Mouse (Mus musculus): ENCODE data around the gene Vil1. TPM values are rescaled to one million over a fixed set of nuclear protein-coding genes. Genes with fewer than 3 reads are reported as not detected.

Vil1 gene
- polyA plus RNA-seq, 1 experiment, result not detected

- H3K4me3 ChIP-seq (replicated peaks; ENCODE audit: control insufficient read depth, low read depth, low read length), result no peak overlapping the region
- TF ChIP-seq CTCF (IDR thresholded peaks at IDR 0.05; ENCODE audit: control insufficient read depth, insufficient read depth, low read length) (no peak), POLR2A (IDR thresholded peaks at IDR 0.05; ENCODE audit: borderline replicate concordance, control insufficient read depth, low read depth, low read length) (no peak)
- no peak overlapping the region for H3K27ac ChIP-seq (ENCODE audit: control insufficient read depth, insufficient read depth, low read depth, low read length, poor library complexity)
- WGBS, result 56% methylated on average over 5 of the region's 5 CpGs
- H3K4me1 ChIP-seq (ENCODE audit: control insufficient read depth, insufficient read depth, low read length), result peaks cover 2% of the 10 kb centered on the region; the same call in 1 of the 2 replicates
These were observed 25.4 kb downstream of the Vil1 start for GRCm38 (mm10) chr1:74434596-74434995.

- H3K4me3 ChIP-seq (replicated peaks; ENCODE audit: control insufficient read depth, low read depth, low read length), result no peak overlapping the region
- WGBS, result 11% methylated on average over 6 of the region's 6 CpGs
- peaks cover 2% of the 10 kb centered on the region; the same call in 1 of the 2 replicates for H3K4me1 ChIP-seq (ENCODE audit: control insufficient read depth, insufficient read depth, low read length)
- H3K27ac ChIP-seq (ENCODE audit: control insufficient read depth, insufficient read depth, low read depth, low read length, poor library complexity), result no peak overlapping the region
- no peak for TF ChIP-seq CTCF (IDR thresholded peaks at IDR 0.05; ENCODE audit: control insufficient read depth, insufficient read depth, low read length)
- no peak for TF ChIP-seq POLR2A (IDR thresholded peaks at IDR 0.05; ENCODE audit: borderline replicate concordance, control insufficient read depth, low read depth, low read length)
These were observed 26.4 kb downstream of the Vil1 start for GRCm38 (mm10) chr1:74435563-74435962.

- TF ChIP-seq POLR2A (IDR thresholded peaks at IDR 0.05; ENCODE audit: borderline replicate concordance, control insufficient read depth, low read depth, low read length) (no peak), CTCF (IDR thresholded peaks at IDR 0.05; ENCODE audit: control insufficient read depth, insufficient read depth, low read length) (no peak)
- H3K27ac ChIP-seq (ENCODE audit: control insufficient read depth, insufficient read depth, low read depth, low read length, poor library complexity), result no peak overlapping the region
- H3K4me1 ChIP-seq (ENCODE audit: control insufficient read depth, insufficient read depth, low read length), result peaks cover 2% of the 10 kb centered on the region; the same call in 1 of the 2 replicates
- H3K4me3 ChIP-seq (replicated peaks; ENCODE audit: control insufficient read depth, low read depth, low read length), result no peak overlapping the region
- WGBS, result 78% methylated on average over 8 of the region's 8 CpGs
These were observed 28.7 kb downstream of the Vil1 start for GRCm38 (mm10) chr1:74437702-74438427.

- Histone ChIP-seq H3K4me3 (replicated peaks; ENCODE audit: control insufficient read depth, low read depth, low read length) (no peak overlapping the region), H3K4me1 (ENCODE audit: control insufficient read depth, insufficient read depth, low read length) (peaks cover 2% of the 10 kb centered on the region; the same call in 1 of the 2 replicates), H3K27ac (ENCODE audit: control insufficient read depth, insufficient read depth, low read depth, low read length, poor library complexity) (no peak overlapping the region)
- WGBS, result 74% methylated on average over 19 of the region's 19 CpGs
- TF ChIP-seq CTCF (IDR thresholded peaks at IDR 0.05; ENCODE audit: control insufficient read depth, insufficient read depth, low read length), result no peak
- no peak for TF ChIP-seq POLR2A (IDR thresholded peaks at IDR 0.05; ENCODE audit: borderline replicate concordance, control insufficient read depth, low read depth, low read length)
These were observed 30.1 kb downstream of the Vil1 start for GRCm38 (mm10) chr1:74439166-74439876.

- WGBS, result 90% methylated on average over 2 of the region's 2 CpGs
These were observed 35.4 kb downstream of the Vil1 start for GRCm38 (mm10) chr1:74444538-74444937.

GRCm38 (mm10) chr1:74452611-74453045, 43.5 kb downstream of the Vil1 start:
- Histone ChIP-seq H3K4me1 (ENCODE audit: control insufficient read depth, insufficient read depth, low read length) (no peaks in the 10 kb centered on the region), H3K4me3 (replicated peaks; ENCODE audit: control insufficient read depth, low read depth, low read length) (no peak overlapping the region), H3K27ac (ENCODE audit: control insufficient read depth, insufficient read depth, low read depth, low read length, poor library complexity) (no peak overlapping the region)
- 66% methylated on average over 4 of the region's 4 CpGs for WGBS
- TF ChIP-seq POLR2A (IDR thresholded peaks at IDR 0.05; ENCODE audit: borderline replicate concordance, control insufficient read depth, low read depth, low read length) (no peak), CTCF (IDR thresholded peaks at IDR 0.05; ENCODE audit: control insufficient read depth, insufficient read depth, low read length) (peak; percentile 20; the same call in 1 of the 2 replicates)

More at GRCm38 (mm10) chr1:74444538-74444937, 35.4 kb downstream of the Vil1 start:
- no peak overlapping the region for H3K4me3 ChIP-seq (replicated peaks; ENCODE audit: control insufficient read depth, low read depth, low read length)
- TF ChIP-seq POLR2A (IDR thresholded peaks at IDR 0.05; ENCODE audit: borderline replicate concordance, control insufficient read depth, low read depth, low read length), result no peak
- TF ChIP-seq CTCF (IDR thresholded peaks at IDR 0.05; ENCODE audit: control insufficient read depth, insufficient read depth, low read length), result no peak
- H3K27ac ChIP-seq (ENCODE audit: control insufficient read depth, insufficient read depth, low read depth, low read length, poor library complexity), result no peak overlapping the region
- H3K4me1 ChIP-seq (ENCODE audit: control insufficient read depth, insufficient read depth, low read length), result no peaks in the 10 kb centered on the region

- 81% methylated on average over 2 of the region's 2 CpGs for WGBS
- TF ChIP-seq CTCF (IDR thresholded peaks at IDR 0.05; ENCODE audit: control insufficient read depth, insufficient read depth, low read length) (no peak), POLR2A (IDR thresholded peaks at IDR 0.05; ENCODE audit: borderline replicate concordance, control insufficient read depth, low read depth, low read length) (no peak)
These were observed 51.1 kb downstream of the Vil1 start for GRCm38 (mm10) chr1:74460273-74460672.

More at GRCm38 (mm10) chr1:74460273-74460672, 51.1 kb downstream of the Vil1 start:
- Histone ChIP-seq H3K4me3 (replicated peaks; ENCODE audit: control insufficient read depth, low read depth, low read length) (no peak overlapping the region), H3K4me1 (ENCODE audit: control insufficient read depth, insufficient read depth, low read length) (no peaks in the 10 kb centered on the region), H3K27ac (ENCODE audit: control insufficient read depth, insufficient read depth, low read depth, low read length, poor library complexity) (no peak overlapping the region)

Other genes starting within 250 kb of the Vil1 start
- gene Cxcr1, start 214.7 kb upstream of the Vil1 start, polyA plus RNA-seq (2011; ENCODE audit: insufficient read depth, insufficient read length, low replicate concordance, missing spikeins), result 2.7 TPM in 1 of 2 replicates, not detected in the other
- 95.9 and 150 TPM in 2 replicates for gene Arpc2, start 173.3 kb upstream of the Vil1 start, polyA plus RNA-seq (2011; ENCODE audit: insufficient read depth, insufficient read length, low replicate concordance, missing spikeins)
- not detected in 2 replicates for gene Gpbar1, start 130.8 kb upstream of the Vil1 start, polyA plus RNA-seq (2011; ENCODE audit: insufficient read depth, insufficient read length, low replicate concordance, missing spikeins)
- gene Aamp, start 124.6 kb upstream of the Vil1 start, polyA plus RNA-seq (2011; ENCODE audit: insufficient read depth, insufficient read length, low replicate concordance, missing spikeins), result 56.2 and 76.6 TPM in 2 replicates
- 7.3 and 28.8 TPM in 2 replicates for gene Pnkd, start 124.4 kb upstream of the Vil1 start, polyA plus RNA-seq (2011; ENCODE audit: insufficient read depth, insufficient read length, low replicate concordance, missing spikeins)
- gene Tmbim1, start 103.8 kb upstream of the Vil1 start, polyA plus RNA-seq (2011; ENCODE audit: insufficient read depth, insufficient read length, low replicate concordance, missing spikeins), result 6.7 and 15.6 TPM in 2 replicates
- gene Catip, start 47.3 kb upstream of the Vil1 start, polyA plus RNA-seq (2011; ENCODE audit: insufficient read depth, insufficient read length, low replicate concordance, missing spikeins), result not detected in 2 replicates
- 10.8 and 16.9 TPM in 2 replicates for gene Slc11a1, start 34.2 kb upstream of the Vil1 start, polyA plus RNA-seq (2011; ENCODE audit: insufficient read depth, insufficient read length, low replicate concordance, missing spikeins)
- gene Ctdsp1, start 17.9 kb upstream of the Vil1 start, polyA plus RNA-seq (2011; ENCODE audit: insufficient read depth, insufficient read length, low replicate concordance, missing spikeins), result 40.0 and 65.3 TPM in 2 replicates
- gene Cnot9, start 96.7 kb downstream of the Vil1 start, polyA plus RNA-seq (2011; ENCODE audit: insufficient read depth, insufficient read length, low replicate concordance, missing spikeins), result 27.4 and 27.5 TPM in 2 replicates
- gene Plcd4, start 133.5 kb downstream of the Vil1 start, polyA plus RNA-seq (2011; ENCODE audit: insufficient read depth, insufficient read length, low replicate concordance, missing spikeins), result not detected in 2 replicates
- 8.7 and 10.1 TPM in 2 replicates for gene Usp37, start 134.9 kb downstream of the Vil1 start, polyA plus RNA-seq (2011; ENCODE audit: insufficient read depth, insufficient read length, low replicate concordance, missing spikeins)
- gene Zfp142, start 178.9 kb downstream of the Vil1 start, polyA plus RNA-seq (2011; ENCODE audit: insufficient read depth, insufficient read length, low replicate concordance, missing spikeins), result 6.8 and 12.0 TPM in 2 replicates
- gene Bcs1l, start 178.9 kb downstream of the Vil1 start, polyA plus RNA-seq (2011; ENCODE audit: insufficient read depth, insufficient read length, low replicate concordance, missing spikeins), result 5.7 and 7.8 TPM in 2 replicates
- 22.5 and 33.6 TPM in 2 replicates for gene Rnf25, start 192.0 kb downstream of the Vil1 start, polyA plus RNA-seq (2011; ENCODE audit: insufficient read depth, insufficient read length, low replicate concordance, missing spikeins)
- 0.70 and 1.6 TPM in 2 replicates for gene Stk36, start 192.1 kb downstream of the Vil1 start, polyA plus RNA-seq (2011; ENCODE audit: insufficient read depth, insufficient read length, low replicate concordance, missing spikeins)